Mouse (Mus musculus) inflammation-experienced regulatory T-cells, adult 16 weeks (primary cell): ENCODE results near the gene Scgb2b2. TPM values are rescaled to one million over a fixed set of nuclear protein-coding genes. Genes with fewer than 3 reads are reported as not detected.

Experiments used
- polyA plus RNA-seq: library from polyadenylated mRNA; unstranded; fragments of 100-300 nt; shearing (Covaris generic); gene quantifications from one replicate; pipeline ENCODE4 v1.2.1, GENCODE M21; 2017

Gene Scgb2b2
- polyA plus RNA-seq, result not detected

DNA sequence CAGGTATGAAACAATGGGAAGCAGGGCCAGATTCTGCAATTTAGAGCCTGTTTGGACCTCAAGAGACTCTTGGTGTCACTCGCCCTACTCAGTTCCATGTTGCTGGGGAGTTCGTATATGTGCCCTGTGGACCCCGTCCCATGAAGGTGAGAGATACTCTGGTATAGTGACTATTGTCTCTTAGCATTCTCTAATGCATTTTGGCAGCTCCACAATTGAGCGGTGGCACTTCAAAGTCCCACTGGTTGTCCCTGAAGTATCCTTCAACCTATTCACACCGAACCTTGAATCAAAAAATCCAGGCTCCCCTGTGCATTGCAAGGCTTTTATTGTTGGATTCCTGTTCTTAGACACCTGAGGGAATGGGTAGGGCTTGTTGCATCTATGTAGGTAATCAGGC lies at the start of gene Scgb2b2:
Gene Scgb2b2, plus strand, starts transcription at position 301 of the 400 bp plus-strand sequence.

GRCm38 (mm10) chr7:31291721-31292120 lies 1.4 kb downstream of the Scgb2b2 start, which contains the start of gene Scgb1b2:
Gene Scgb1b2, minus strand, starts transcription at chr7:31291821.

Other genes with a start within 250 kb of the Scgb2b2 start
- 1,750 TPM for gene Fxyd5, start 248.0 kb upstream of the Scgb2b2 start, polyA plus RNA-seq
- gene Fxyd7, start 239.0 kb upstream of the Scgb2b2 start, polyA plus RNA-seq, result not detected
- not detected for gene Fxyd1, start 233.3 kb upstream of the Scgb2b2 start, polyA plus RNA-seq
- gene Lgi4, start 231.2 kb upstream of the Scgb2b2 start, polyA plus RNA-seq, result not detected
- gene Fxyd3, start 213.8 kb upstream of the Scgb2b2 start, polyA plus RNA-seq, result not detected
- gene Hpn, start 175.2 kb upstream of the Scgb2b2 start, polyA plus RNA-seq, result 15.9 TPM
- gene Scn1b, start 163.5 kb upstream of the Scgb2b2 start, polyA plus RNA-seq, result not detected
- 297 TPM for gene Gramd1a, start 134.6 kb upstream of the Scgb2b2 start, polyA plus RNA-seq
- gene Scgb1b2, start 1.3 kb downstream of the Scgb2b2 start, polyA plus RNA-seq, result not detected
- not detected for gene Scgb2b3, start 71.6 kb downstream of the Scgb2b2 start, polyA plus RNA-seq
- not detected for gene Scgb1b3, start 85.1 kb downstream of the Scgb2b2 start, polyA plus RNA-seq